Mouse (Mus musculus) cerebellum, adult 11 months (tissue): ENCODE data around the gene Krcc1.
"Not testable (repeated sequence)": the region's sequence is repeated elsewhere in the genome, so short reads cannot be mapped to it uniquely, and the experiment has no call there.

Experiments used
- DNase-seq: peaks from one replicate; pipeline ENCODE4 v3.0.0; 2022

The Krcc1 gene

GRCm38 (mm10) chr6:71262142-71262833, 9.2 kb upstream of the Krcc1 start:
- DNase-seq: no peak

- not testable (repeated sequence) for DNase-seq
Measured at GRCm38 (mm10) chr6:71267603-71268002, 3.9 kb upstream of the Krcc1 start.

- peak; percentile 8 for DNase-seq
Measured at GRCm38 (mm10) chr6:71268929-71269685, 2.4 kb upstream of the Krcc1 start.

GRCm38 (mm10) chr6:71269686-71270050, 1.8 kb upstream of the Krcc1 start:
- peak; percentile 3 for DNase-seq

- peak; percentile 24 for DNase-seq
Measured at GRCm38 (mm10) chr6:71270301-71271056, 998 bp upstream of the Krcc1 start.

GRCm38 (mm10) chr6:71271057-71271388, 454 bp upstream of the Krcc1 start:
- no peak for DNase-seq

- DNase-seq: no peak
Measured at GRCm38 (mm10) chr6:71272316-71272741, 852 bp downstream of the Krcc1 start.

- DNase-seq: no peak
Measured at GRCm38 (mm10) chr6:71273715-71274114, 2.2 kb downstream of the Krcc1 start.

- no peak for DNase-seq
Measured at GRCm38 (mm10) chr6:71274621-71275020, 3.1 kb downstream of the Krcc1 start.

GRCm38 (mm10) chr6:71279418-71279817, 7.9 kb downstream of the Krcc1 start:
- no peak for DNase-seq

GRCm38 (mm10) chr6:71293509-71293908, 22.0 kb downstream of the Krcc1 start:
- DNase-seq: no peak

- no peak for DNase-seq
Measured at GRCm38 (mm10) chr6:71295303-71295702, 23.8 kb downstream of the Krcc1 start.

- no peak for DNase-seq
Measured at GRCm38 (mm10) chr6:71298051-71298450, 26.6 kb downstream of the Krcc1 start.

- peak; percentile 6 for DNase-seq
Measured at GRCm38 (mm10) chr6:71298751-71299150, 27.3 kb downstream of the Krcc1 start.

- DNase-seq: no peak
Measured at GRCm38 (mm10) chr6:71302097-71302731, 30.7 kb downstream of the Krcc1 start.

GRCm38 (mm10) chr6:71307486-71307885, 36.0 kb downstream of the Krcc1 start:
- DNase-seq: no peak

GRCm38 (mm10) chr6:71321826-71322283, 50.4 kb downstream of the Krcc1 start, which contains the start of gene Smyd1:
TSS of gene Smyd1 (minus strand) at chr6:71322233.
- no peak for DNase-seq

- DNase-seq: no peak
Measured at GRCm38 (mm10) chr6:71322491-71322921, 51.0 kb downstream of the Krcc1 start, which contains the start of gene Cd8b1. TSS of gene Cd8b1 (plus strand) at chr6:71322788.

- DNase-seq: no peak
Measured at GRCm38 (mm10) chr6:71324816-71325215, 53.3 kb downstream of the Krcc1 start.

- no peak for DNase-seq
Measured at GRCm38 (mm10) chr6:71329881-71330280, 58.4 kb downstream of the Krcc1 start.

GRCm38 (mm10) chr6:71330486-71330885, 59.0 kb downstream of the Krcc1 start:
- no peak for DNase-seq

- not testable (repeated sequence) for DNase-seq
Measured at GRCm38 (mm10) chr6:71331491-71331890, 60.0 kb downstream of the Krcc1 start.
